In the genomic region with DNA sequence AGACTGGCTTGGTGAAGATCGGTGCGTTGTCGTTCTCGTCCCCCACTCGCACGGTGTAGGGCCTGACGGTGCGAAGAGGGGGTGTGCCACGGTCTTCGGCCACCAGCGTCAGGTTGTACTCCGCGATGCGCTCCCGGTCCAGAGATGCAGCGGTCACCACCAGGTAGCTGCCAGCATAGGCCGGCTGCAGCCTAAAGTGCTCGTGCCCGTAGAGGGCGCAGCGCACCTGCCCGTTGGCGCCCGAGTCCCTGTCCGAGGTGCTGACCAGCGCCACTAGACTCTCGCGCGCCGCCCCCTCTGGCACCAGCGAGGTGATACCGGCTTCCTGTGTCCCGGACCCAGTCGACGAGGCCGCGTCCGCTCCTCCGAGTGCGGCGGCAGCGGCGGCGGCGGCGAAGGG, we compare ENCODE assay signal across 8 mouse cellular contexts. TPM values are rescaled to one million over a fixed set of nuclear protein-coding genes. Genes with fewer than 3 reads are reported as not detected.
DNase-seq lines count a peak whose midpoint lies in the region; ATAC-seq and TF ChIP-seq lines count a peak whose summit lies in the region.

No protein-coding gene starts in this region.

- ATAC-seq in embryonic facial prominence, embryonic 11.5 days (replicated peaks; ENCODE audit: insufficient number of reproducible peaks, low FRiP score, low TSS enrichment, low read depth), result peak; percentile 32; the same call in 1 of the 2 replicates
- ATAC-seq in limb, embryonic 13.5 days (ENCODE audit: low FRiP score, low read depth), result peak; percentile 61; the same call in 1 of the 2 replicates
- peak; percentile 1; the same call in 1 of the 2 replicates for ATAC-seq in midbrain, embryonic 14.5 days (ENCODE audit: low FRiP score, low TSS enrichment)
- peak; percentile 48; the same call in 1 of the 2 replicates for ATAC-seq in stomach, embryonic 14.5 days (ENCODE audit: insufficient number of reproducible peaks, insufficient read depth, low FRiP score, low read depth)
- no peak for ATAC-seq in erythroid progenitor cell, adult 5-6 weeks (replicated peaks; ENCODE audit: low FRiP score, poor library complexity, severe bottlenecking)

- DNase-seq in brain, adult 2 months (ENCODE audit: low read depth, low spot score), result peak; percentile 75
- peak; percentile 84 for DNase-seq in embryonic facial prominence, embryonic 11.5 days (ENCODE audit: low spot score)
- peak; percentile 67 to 80 for DNase-seq in heart, adult 2 months
- peak; percentile 69 for DNase-seq in kidney, adult 11 months
- DNase-seq in midbrain, embryonic 14.5 days, result peak; percentile 86

- no peaks in the 10 kb centered on the region for H3K36me3 ChIP-seq in embryonic facial prominence, embryonic 11.5 days (replicated peaks; ENCODE audit: control insufficient read depth, insufficient read depth, low read depth, low read length)
- H3K36me3 ChIP-seq in heart, adult 2 months (ENCODE audit: control insufficient read depth, insufficient read depth, low read length), result no peaks in the 10 kb centered on the region
- no peaks in the 10 kb centered on the region for H3K36me3 ChIP-seq in limb, embryonic 13.5 days
- peaks cover 15% of the 10 kb centered on the region for H3K36me3 ChIP-seq in midbrain, embryonic 14.5 days (ENCODE audit: control insufficient read depth, insufficient read depth, low read length)
- no peaks in the 10 kb centered on the region for H3K36me3 ChIP-seq in stomach, embryonic 14.5 days (ENCODE audit: control insufficient read depth, insufficient read depth, low read length)

- no peak for TF ChIP-seq POLR2A in heart, adult 2 months (IDR thresholded peaks at IDR 0.05; ENCODE audit: insufficient read depth, low read depth, low read length)

- no peak overlapping the region for H3K27ac ChIP-seq in embryonic facial prominence, embryonic 11.5 days (replicated peaks; ENCODE audit: low read depth, low read length)
- H3K27ac ChIP-seq in heart, adult 2 months, result no peak overlapping the region
- H3K27ac ChIP-seq in limb, embryonic 13.5 days, result no peak overlapping the region
- peak overlapping the region; percentile 88 for H3K27ac ChIP-seq in midbrain, embryonic 14.5 days (replicated peaks; ENCODE audit: low read depth, low read length)
- no peak overlapping the region for H3K27ac ChIP-seq in stomach, embryonic 14.5 days (ENCODE audit: low read length)

- H3K4me1 ChIP-seq in embryonic facial prominence, embryonic 11.5 days (ENCODE audit: control insufficient read depth, insufficient read depth, low read length), result peaks cover 3% of the 10 kb centered on the region; the same call in 1 of the 2 replicates
- no peaks in the 10 kb centered on the region for H3K4me1 ChIP-seq in heart, adult 2 months (ENCODE audit: control insufficient read depth, insufficient read depth, low read length)
- peaks cover 52% of the 10 kb centered on the region for H3K4me1 ChIP-seq in limb, embryonic 13.5 days
- H3K4me1 ChIP-seq in midbrain, embryonic 14.5 days (ENCODE audit: control insufficient read depth, insufficient read depth, low read length), result peaks cover 50% of the 10 kb centered on the region
- peaks cover 18% of the 10 kb centered on the region; the same call in 1 of the 2 replicates for H3K4me1 ChIP-seq in stomach, embryonic 14.5 days (ENCODE audit: control insufficient read depth, insufficient read depth, low read length)

- H3K27me3 ChIP-seq in embryonic facial prominence, embryonic 11.5 days (ENCODE audit: control insufficient read depth, insufficient read depth, low read length), result peaks cover 64% of the 10 kb centered on the region
- peaks cover 36% of the 10 kb centered on the region for H3K27me3 ChIP-seq in heart, adult 2 months (ENCODE audit: control insufficient read depth, insufficient read depth, low read length)
- H3K27me3 ChIP-seq in limb, embryonic 13.5 days, result peaks cover 96% of the 10 kb centered on the region
- no peaks in the 10 kb centered on the region; the same call in 1 of the 2 replicates for H3K27me3 ChIP-seq in midbrain, embryonic 14.5 days (ENCODE audit: control insufficient read depth, insufficient read depth, low read length)
- H3K27me3 ChIP-seq in stomach, embryonic 14.5 days (ENCODE audit: control insufficient read depth, insufficient read depth, low read length), result peaks cover 49% of the 10 kb centered on the region

- H3K4me3 ChIP-seq in embryonic facial prominence, embryonic 11.5 days (ENCODE audit: low read depth, low read length), result peak overlapping the region; percentile 34
- no peak overlapping the region for H3K4me3 ChIP-seq in heart, adult 2 months
- H3K4me3 ChIP-seq in limb, embryonic 13.5 days, result peak overlapping the region; percentile 45
- peak overlapping the region; percentile 69 for H3K4me3 ChIP-seq in midbrain, embryonic 14.5 days (replicated peaks; ENCODE audit: low read depth, low read length)
- peak overlapping the region; percentile 29 for H3K4me3 ChIP-seq in stomach, embryonic 14.5 days (ENCODE audit: low read depth, low read length)

- no peaks in the 10 kb centered on the region for H3K79me2 ChIP-seq in heart, adult 2 months (replicated peaks; ENCODE audit: control insufficient read depth, insufficient read depth, low read length)

- H3K9me3 ChIP-seq in embryonic facial prominence, embryonic 11.5 days (replicated peaks; ENCODE audit: control insufficient read depth, low read length), result no peaks in the 10 kb centered on the region
- no peaks in the 10 kb centered on the region for H3K9me3 ChIP-seq in limb, embryonic 13.5 days
- H3K9me3 ChIP-seq in midbrain, embryonic 14.5 days (ENCODE audit: control insufficient read depth, low read length), result no peaks in the 10 kb centered on the region
- H3K9me3 ChIP-seq in stomach, embryonic 14.5 days (ENCODE audit: control insufficient read depth, low read depth, low read length), result no peaks in the 10 kb centered on the region

- peak overlapping the region; percentile 53 for H3K4me2 ChIP-seq in embryonic facial prominence, embryonic 11.5 days (ENCODE audit: low read depth, low read length)
- peak overlapping the region; percentile 78 for H3K4me2 ChIP-seq in limb, embryonic 13.5 days (replicated peaks)
- H3K4me2 ChIP-seq in midbrain, embryonic 14.5 days (ENCODE audit: low read length), result peak overlapping the region; percentile 80
- peak overlapping the region; percentile 69 for H3K4me2 ChIP-seq in stomach, embryonic 14.5 days (replicated peaks; ENCODE audit: low read depth, low read length)

- WGBS in embryonic facial prominence, embryonic 11.5 days, result under 1% methylated on average over 46 of the region's 46 CpGs
- 1% methylated on average over 46 of the region's 46 CpGs for WGBS in heart, adult 2 months
- under 1% methylated on average over 46 of the region's 46 CpGs for WGBS in limb, embryonic 13.5 days
- WGBS in midbrain, embryonic 14.5 days, result under 1% methylated on average over 46 of the region's 46 CpGs
- under 1% methylated on average over 46 of the region's 46 CpGs for WGBS in stomach, embryonic 14.5 days

- no peak overlapping the region for H3K9ac ChIP-seq in embryonic facial prominence, embryonic 11.5 days (replicated peaks; ENCODE audit: low read length)
- no peak overlapping the region for H3K9ac ChIP-seq in heart, adult 2 months (ENCODE audit: low read depth, low read length)
- H3K9ac ChIP-seq in limb, embryonic 13.5 days, result no peak overlapping the region
- peak overlapping the region; percentile 83 for H3K9ac ChIP-seq in midbrain, embryonic 14.5 days (replicated peaks; ENCODE audit: low read length)
- H3K9ac ChIP-seq in stomach, embryonic 14.5 days (replicated peaks; ENCODE audit: low read depth, low read length), result no peak overlapping the region

- peak; percentile 79 for TF ChIP-seq CTCF in heart, adult 2 months (IDR thresholded peaks at IDR 0.05)

- intact Hi-C loops in heart, adult 2 months (cut with DNase I), result loop anchor here (1.0 to 10.0 kb wide), 2 partner anchors 145 to 447 kb away; no protein-coding TSS in a partner anchor

- TF ChIP-seq EP300 in heart, adult 2 months (IDR thresholded peaks at IDR 0.05; ENCODE audit: insufficient read depth, low read depth, low read length), result peak; percentile 26; the same call in 1 of the 2 replicates

RNA-seq across cellular contexts. Expression of a gene that starts 1.5 kb away (rescaled TPM):
- polyA plus RNA-seq in embryonic facial prominence, embryonic 11.5 days (2014; fragmentation: Nextera tagmentation; extraction: Ambion mirVana), result 2.8 and 3.1 TPM in 2 replicates
- not detected for total RNA-seq in heart, adult 2 months (2021)
- polyA plus RNA-seq in heart, adult 2 months (2012; rRNA removed), result not detected in 2 replicates
- polyA plus RNA-seq in limb, embryonic 13.5 days (2015; fragmentation: Nextera tagmentation; extraction: Ambion mirVana), result 4.8 TPM in 2 replicates
- 58.7 and 61.2 TPM in 2 replicates for polyA plus RNA-seq in midbrain, embryonic 14.5 days (2014; fragmentation: Nextera tagmentation; extraction: Ambion mirVana)
- 0.98 and 1.5 TPM in 2 replicates for polyA plus RNA-seq in stomach, embryonic 14.5 days (2014; fragmentation: Nextera tagmentation; extraction: Ambion mirVana)
- not detected in 2 replicates for total RNA-seq in erythroid progenitor cell, adult 5-6 weeks (2015; ENCODE audit: low replicate concordance)
- not detected in 2 replicates for total RNA-seq in erythroid progenitor cell, adult 5-6 weeks (2017; ENCODE audit: low replicate concordance)

Comparison
In these comparisons a context has a peak if more than half of its experiments do, and no peak if none do; other contexts are left out.
1. RNA of a gene that starts 1.5 kb away (polyA plus RNA-seq): 58.7 to 61.2 TPM in midbrain, embryonic 14.5 days; 4.8 TPM in limb, embryonic 13.5 days, 2.8 to 3.1 TPM in embryonic facial prominence, embryonic 11.5 days, 0.98 to 1.5 TPM in stomach, embryonic 14.5 days and not detected in heart, adult 2 months; every median in the first group is over 10 times any median in the second.
2. Peak in every context shown above with its lines, with median percentiles within 50 percentile points of each other: DNase-seq and H3K4me2 ChIP-seq.